8 mouse cellular contexts compared by ENCODE assay signal in genomic region chr10:54073641-54074203, GRCm38 (mm10). TPM values are rescaled to one million over a fixed set of nuclear protein-coding genes. Genes with fewer than 3 reads are reported as not detected.
DNase-seq lines count a peak whose midpoint lies in the region; ATAC-seq and TF ChIP-seq lines count a peak whose summit lies in the region.

No protein-coding gene starts in this region.

- H3K4me2 ChIP-seq in forebrain, postnatal 0 days (ENCODE audit: low read depth), result peak overlapping the region; percentile 99

- intact Hi-C loops in left cerebral cortex, postnatal 14 days (cut with DNase I), result loop anchor here (10.0 kb wide), 2 partner anchors 209 to 481 kb away; no protein-coding TSS in a partner anchor

- no peaks in the 10 kb centered on the region for H3K27me3 ChIP-seq in forebrain, postnatal 0 days (ENCODE audit: insufficient read depth, low read length)

- no peak for ATAC-seq in forebrain, postnatal 0 days

- 78% methylated on average over 6 of the region's 6 CpGs for WGBS in forebrain, postnatal 0 days
- 3% methylated on average over 6 of the region's 6 CpGs for WGBS in macrophage (ENCODE audit: missing documents)

- peak; percentile 15 for DNase-seq in spleen, adult 12 weeks (ENCODE audit: low spot score)
- no peak for DNase-seq in spleen, postnatal 14 days (ENCODE audit: low spot score in 2 of 2)
- DNase-seq in forebrain, postnatal 0 days, result no peak
- DNase-seq in kidney, postnatal 14 days, result peak; percentile 17
- peak; percentile 40 to 48 for DNase-seq in thymus, postnatal 10 days (ENCODE audit: low spot score in 2 of 2)
- DNase-seq in layer of hippocampus, adult 18-20 months (ENCODE audit: low spot score in 2 of 2), result no peak
- no peak for DNase-seq in left cerebral cortex, postnatal 14 days (ENCODE audit: low spot score in 2 of 2)

- H3K36me3 ChIP-seq in forebrain, postnatal 0 days (ENCODE audit: insufficient read depth), result no peaks in the 10 kb centered on the region
- peaks cover 6% of the 10 kb centered on the region; the same call in 1 of the 2 replicates for H3K36me3 ChIP-seq in macrophage (ENCODE audit: inconsistent target)

- peaks cover 64% of the 10 kb centered on the region for H3K79me2 ChIP-seq in macrophage (ENCODE audit: inconsistent target)

- no peaks in the 10 kb centered on the region for H3K9me3 ChIP-seq in forebrain, postnatal 0 days (ENCODE audit: low read length)

- no peak overlapping the region for H3K27ac ChIP-seq in forebrain, postnatal 0 days (ENCODE audit: low read depth, low read length)
- peak overlapping the region; percentile 32; the same call in 1 of the 2 replicates for H3K27ac ChIP-seq in macrophage

- TF ChIP-seq CTCF in forebrain, postnatal 0 days (IDR thresholded peaks at IDR 0.05; ENCODE audit: low read depth), result no peak

- peak overlapping the region; percentile 59 for H3K9ac ChIP-seq in forebrain, postnatal 0 days

- peak overlapping the region; percentile 70 for H3K4me3 ChIP-seq in forebrain, postnatal 0 days (ENCODE audit: low read depth, low read length)
- peak overlapping the region; percentile 78 for H3K4me3 ChIP-seq in macrophage (ENCODE audit: inconsistent target)

- H3K4me1 ChIP-seq in forebrain, postnatal 0 days (ENCODE audit: insufficient read depth), result no peaks in the 10 kb centered on the region

RNA-seq across cellular contexts. Expression of gene Man1a, which starts 2.7 kb away (rescaled TPM):
- total RNA-seq in forebrain, postnatal 0 days (2014; rRNA removed), result 24.6 and 25.4 TPM in 2 replicates
- polyA plus RNA-seq in forebrain, postnatal 0 days (2015; fragmentation: Nextera tagmentation; extraction: Ambion mirVana), result 3.8 and 4.7 TPM in 2 replicates
- 100 to 1,000 TPM in 25 of 26 experiments, 10 to 100 TPM in 1; 89.6 to 892 (median 168) TPM for total RNA-seq in macrophage (2018; cell fraction: chromatin; rRNA removed)
- 100 to 1,000 TPM in 11 of 26 experiments, 10 to 100 TPM in 15; 39.7 to 175 (median 78.7) TPM for total RNA-seq in macrophage (2018; cell fraction: cytosol; rRNA removed)
- 100 to 1,000 TPM; 112 to 558 (median 184) TPM for total RNA-seq in macrophage (2018; cell fraction: nucleus; rRNA removed)
- 78.0 to 86.5 TPM (median 79.4 TPM) in 3 replicates for polyA plus RNA-seq in macrophage (2018)
- 10 to 100 TPM; 54.5 to 65.3 TPM for total RNA-seq in layer of hippocampus, adult 18-20 months (2021)
- 10 to 100 TPM; 25.1 to 29.9 TPM for total RNA-seq in left cerebral cortex, postnatal 14 days (2021)

Comparison
In these comparisons a context has a peak if more than half of its experiments do, and no peak if none do; other contexts are left out.
1. DNase-seq: peak in spleen, adult 12 weeks (single experiment), kidney, postnatal 14 days (single experiment) and thymus, postnatal 10 days (2 of 2); none in spleen, postnatal 14 days (0 of 2), forebrain, postnatal 0 days (single experiment), layer of hippocampus, adult 18-20 months (0 of 2) and left cerebral cortex, postnatal 14 days (0 of 2).